Mouse (Mus musculus) fat pad, adult 2 months (tissue): ENCODE data around the gene B3gnt7.
"Not testable (repeated sequence)": the region's sequence is repeated elsewhere in the genome, so short reads cannot be mapped to it uniquely, and the experiment has no call there.

ENCODE experiments used
- DNase-seq: peaks from one replicate; pipeline ENCODE4 v3.0.0-alpha.2; 2011; ENCODE audit warnings: low read depth, low spot score; ENCODE audit errors: extremely low read depth

B3gnt7 gene

DNA sequence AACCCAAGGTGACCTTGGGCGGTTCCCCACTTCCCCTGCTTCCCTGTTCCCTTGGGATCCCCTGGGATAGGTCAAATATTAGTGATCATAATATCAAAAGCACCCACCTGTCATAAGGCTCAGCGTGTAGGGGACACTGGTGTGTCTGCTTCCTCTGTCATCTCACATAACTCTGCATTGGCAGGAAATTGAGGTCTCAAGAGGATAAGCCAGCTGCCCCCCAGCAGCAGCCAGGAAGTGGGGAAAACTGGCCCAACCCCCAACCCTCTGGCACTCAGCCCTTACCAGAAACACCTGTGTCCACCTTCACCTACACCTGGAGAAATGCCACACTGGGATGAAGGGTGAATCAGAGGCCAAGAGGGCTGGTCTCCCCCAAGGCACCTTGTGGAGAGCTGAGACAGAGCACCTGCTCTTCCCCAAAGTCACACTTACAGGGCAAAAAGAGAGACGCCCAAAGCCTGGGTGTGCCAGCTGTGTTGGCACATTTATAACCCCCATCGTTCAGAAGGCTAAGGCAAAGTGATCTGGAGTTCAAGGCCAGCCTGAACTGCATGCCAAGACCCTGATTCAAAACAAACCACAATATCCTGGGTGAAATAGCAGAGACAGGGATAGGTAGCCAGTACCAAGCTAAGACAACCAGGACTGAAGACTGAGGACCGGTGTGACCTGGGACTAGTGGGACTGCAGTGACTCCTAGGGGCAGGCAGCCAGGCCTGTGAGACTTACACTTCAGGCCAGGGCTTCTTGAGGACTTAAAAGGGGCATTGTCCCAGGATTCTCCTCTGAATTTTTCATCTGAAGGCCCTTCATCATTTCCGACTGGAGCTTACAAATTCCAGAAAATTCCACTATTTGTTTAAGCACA is 1.2 kb upstream of the B3gnt7 start:
- no peak for DNase-seq

DNA sequence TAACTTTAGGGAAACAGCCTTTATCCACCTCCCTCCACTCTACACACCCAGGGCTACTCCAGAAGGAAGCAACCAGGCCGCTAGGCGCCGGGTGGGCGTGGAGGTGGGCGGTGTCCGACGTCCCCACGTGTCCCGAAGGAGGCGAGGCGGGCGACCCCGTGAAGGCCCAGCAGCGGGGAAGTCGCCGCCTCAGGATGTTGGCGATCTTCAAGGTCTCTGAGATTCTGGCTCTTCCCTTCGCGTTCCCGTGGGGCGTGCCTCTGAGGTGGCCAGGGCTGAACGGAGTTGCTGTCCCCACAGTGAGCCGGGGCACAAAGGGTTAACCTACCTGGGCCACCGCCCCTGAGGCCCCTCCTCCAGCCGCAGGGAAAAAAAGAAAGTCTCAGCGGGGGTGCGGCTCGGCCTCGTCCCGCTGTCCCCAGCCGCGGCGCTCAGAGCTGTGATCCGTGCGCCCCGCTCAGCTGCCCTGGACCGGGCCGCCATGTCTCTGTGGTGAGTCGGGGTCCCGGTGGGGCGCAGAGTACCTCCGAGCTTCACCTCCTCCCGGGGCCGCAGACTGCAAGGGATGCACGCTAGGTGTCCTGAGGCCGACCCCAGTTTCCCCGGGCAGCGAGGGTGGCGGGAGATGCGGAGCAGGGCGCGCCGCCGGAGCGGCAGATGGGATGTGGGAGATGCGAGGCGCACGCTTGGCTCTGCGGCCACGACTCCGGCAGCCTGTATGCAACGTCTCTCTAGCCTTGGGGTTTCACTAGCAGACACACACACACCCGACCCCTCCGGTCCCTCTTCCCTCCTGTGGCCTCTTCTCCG is 636 bp downstream of the B3gnt7 start:
- DNase-seq, result no peak

DNA sequence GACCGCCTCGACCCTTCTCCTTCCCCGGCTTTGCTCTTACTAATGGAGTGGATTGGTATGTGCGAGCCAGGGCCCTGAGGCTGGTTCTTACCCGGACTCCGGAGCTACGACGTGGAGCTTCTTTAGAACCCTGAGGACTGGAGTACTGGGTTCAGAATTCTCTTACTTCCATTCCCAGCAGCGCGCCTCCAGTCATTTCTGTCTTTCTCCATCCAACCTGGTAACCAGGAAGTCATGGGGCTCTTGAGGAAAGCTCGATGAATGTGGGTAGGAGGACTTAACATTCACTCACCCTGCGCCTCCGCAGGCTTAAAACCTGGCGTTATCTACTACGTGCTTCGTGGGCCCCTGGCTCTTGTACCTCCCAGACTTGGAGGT is 1.2 kb downstream of the B3gnt7 start:
- no peak for DNase-seq

DNA sequence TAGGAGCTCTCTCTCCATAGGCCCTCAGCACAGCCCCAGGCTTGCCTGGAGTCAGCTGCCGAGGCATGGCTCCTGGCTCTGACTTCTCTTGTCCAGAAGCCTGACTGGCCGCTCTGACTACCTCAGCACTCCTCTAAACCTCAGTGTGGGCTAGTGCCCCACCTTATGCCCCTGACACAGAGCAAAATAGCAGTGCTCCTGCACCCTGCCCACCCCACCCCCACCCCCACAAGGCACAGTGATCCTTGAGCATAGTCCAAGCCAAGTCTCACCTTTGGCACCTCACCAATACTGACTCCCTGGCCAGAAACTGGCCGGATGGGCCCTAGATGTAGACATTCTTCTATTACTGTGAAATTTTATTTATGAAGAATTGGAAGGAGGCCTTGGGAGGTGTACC is 4.1 kb downstream of the B3gnt7 start:
- DNase-seq, result no peak

GRCm38 (mm10) chr1:86307177-86307762 is 4.6 kb downstream of the B3gnt7 start:
- no peak for DNase-seq

GRCm38 (mm10) chr1:86307871-86308641 is 5.4 kb downstream of the B3gnt7 start:
- no peak for DNase-seq

- DNase-seq, result no peak
These were observed 6.7 kb downstream of the B3gnt7 start for GRCm38 (mm10) chr1:86309270-86309833.

DNA sequence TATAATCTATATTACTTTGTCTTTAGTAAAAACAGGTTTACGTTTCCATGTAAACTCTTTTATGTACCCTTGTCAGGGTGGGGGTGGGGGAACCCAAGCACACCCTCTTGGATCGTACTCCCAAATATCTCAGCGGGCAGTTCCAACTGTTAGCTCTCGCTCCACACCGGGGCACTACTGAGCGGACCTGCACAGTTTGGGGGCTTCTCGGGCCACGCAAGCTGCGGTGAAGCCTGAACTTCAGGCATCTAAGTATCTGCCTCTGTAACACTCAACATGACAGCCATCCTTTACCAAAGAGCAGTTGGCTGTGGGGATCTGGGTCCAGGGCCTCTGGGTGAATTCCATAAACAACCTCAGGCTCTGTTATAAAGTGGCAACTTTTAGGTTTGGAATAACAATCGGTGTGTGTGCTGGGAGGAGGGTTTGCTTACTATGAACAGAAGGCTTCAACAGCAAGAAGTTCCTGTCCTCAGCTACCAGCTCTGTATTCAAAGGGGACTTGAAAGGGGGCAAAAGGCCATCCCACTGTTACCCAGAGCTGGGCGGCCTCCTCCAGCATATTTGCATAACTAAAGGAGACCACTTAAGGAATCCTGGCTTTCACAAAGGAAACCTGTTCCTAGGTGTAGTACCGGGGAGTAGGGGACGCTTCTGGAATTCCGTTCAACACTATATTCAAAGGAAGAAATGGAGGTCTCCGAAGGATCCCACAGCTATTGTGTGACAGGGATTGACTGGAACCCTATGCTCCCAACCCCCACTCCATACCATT is 8.1 kb downstream of the B3gnt7 start:
- no peak for DNase-seq

GRCm38 (mm10) chr1:86311467-86312005 is 8.9 kb downstream of the B3gnt7 start:
- DNase-seq, result no peak

- no peak for DNase-seq
These were observed 9.6 kb downstream of the B3gnt7 start for GRCm38 (mm10) chr1:86312269-86312668.

DNA sequence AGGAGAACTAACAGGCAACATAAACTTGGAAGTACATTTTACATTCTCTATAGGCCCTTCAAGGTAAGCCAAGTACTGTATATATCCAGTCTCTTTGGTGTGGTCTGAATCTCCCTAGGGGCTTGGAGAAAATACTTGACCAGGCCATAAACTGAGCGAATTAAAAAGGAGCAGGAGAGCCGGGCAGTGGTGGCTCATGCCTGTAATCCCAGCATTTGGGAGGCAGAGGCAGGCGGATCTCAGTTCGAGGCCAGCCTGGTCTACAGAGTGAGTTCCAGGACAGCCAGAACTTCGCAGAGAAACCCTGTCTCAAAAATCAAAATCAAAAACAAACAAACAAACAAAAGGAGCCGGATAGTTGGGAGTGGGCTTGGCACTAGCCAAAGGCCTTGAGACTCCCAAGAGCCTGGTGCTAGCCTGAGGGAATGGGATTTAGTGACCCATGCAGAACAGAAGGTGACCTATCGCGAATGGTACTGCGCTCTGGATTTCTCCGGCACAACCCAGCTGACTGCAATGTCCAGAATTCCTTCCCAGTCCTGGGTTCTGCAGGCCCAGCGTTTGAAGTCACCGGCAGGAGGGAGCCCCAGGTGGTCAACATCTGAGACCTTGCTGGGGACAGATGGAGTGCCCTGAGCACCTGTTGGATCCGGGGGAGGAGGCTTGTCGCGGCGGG is 10.6 kb downstream of the B3gnt7 start:
- no peak for DNase-seq

- no peak for DNase-seq
These were observed 11.1 kb downstream of the B3gnt7 start for GRCm38 (mm10) chr1:86313772-86314125.

GRCm38 (mm10) chr1:86320822-86321413 is 18.3 kb downstream of the B3gnt7 start:
- DNase-seq, result no peak

DNA sequence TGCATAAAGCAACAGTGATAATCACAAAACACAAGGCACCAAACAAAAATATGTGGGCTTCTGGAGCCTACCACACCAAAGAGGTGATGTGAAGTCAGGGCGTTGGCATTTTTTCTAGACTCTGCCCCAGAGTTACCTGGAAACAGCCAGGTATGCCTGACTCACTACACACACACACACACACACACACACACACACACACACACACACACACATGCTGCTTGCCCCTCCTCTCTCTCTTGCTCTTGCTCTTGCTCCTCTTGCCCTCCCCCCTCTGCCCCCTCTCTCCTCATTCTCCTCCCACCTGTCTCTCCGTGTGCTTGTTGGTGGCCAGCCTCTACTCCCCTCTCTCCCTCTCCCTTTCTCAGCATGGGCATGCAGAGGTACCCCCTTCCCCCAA is 33.7 kb downstream of the B3gnt7 start:
- DNase-seq, result no peak

DNA sequence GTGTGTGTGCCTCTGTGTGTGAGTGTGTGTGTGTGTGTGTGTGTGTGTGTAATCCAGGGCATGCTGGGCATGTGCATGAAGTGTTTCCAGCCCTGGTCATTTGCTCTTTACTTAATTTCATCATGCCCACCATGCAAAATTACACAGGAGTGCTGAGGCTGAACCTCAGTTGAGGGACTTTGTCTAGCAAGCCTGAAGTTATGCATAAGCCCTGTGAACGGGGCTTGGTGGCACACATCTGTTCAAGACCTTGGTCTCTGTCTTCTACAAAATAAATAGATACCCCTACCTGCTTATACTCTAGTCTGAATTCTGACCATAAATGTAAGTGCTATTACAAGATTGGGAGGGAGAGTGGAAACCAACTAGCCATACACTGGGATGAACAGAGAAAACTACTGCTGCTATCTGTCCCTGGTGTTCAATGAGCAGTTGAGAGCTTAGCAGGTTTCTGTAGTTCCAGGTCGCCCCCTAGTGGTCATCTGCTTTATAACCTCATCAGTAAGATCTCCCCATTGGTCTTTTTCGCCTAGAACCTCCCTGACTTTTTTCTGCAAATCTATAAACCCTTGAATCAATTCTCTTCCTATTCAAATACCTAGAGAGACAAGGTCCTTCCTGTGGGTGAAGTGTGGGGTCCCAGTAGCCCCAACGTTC is 36.7 kb downstream of the B3gnt7 start:
- no peak for DNase-seq

- DNase-seq, result not testable (repeated sequence)
These were observed 38.5 kb downstream of the B3gnt7 start for GRCm38 (mm10) chr1:86341096-86341495.

DNA sequence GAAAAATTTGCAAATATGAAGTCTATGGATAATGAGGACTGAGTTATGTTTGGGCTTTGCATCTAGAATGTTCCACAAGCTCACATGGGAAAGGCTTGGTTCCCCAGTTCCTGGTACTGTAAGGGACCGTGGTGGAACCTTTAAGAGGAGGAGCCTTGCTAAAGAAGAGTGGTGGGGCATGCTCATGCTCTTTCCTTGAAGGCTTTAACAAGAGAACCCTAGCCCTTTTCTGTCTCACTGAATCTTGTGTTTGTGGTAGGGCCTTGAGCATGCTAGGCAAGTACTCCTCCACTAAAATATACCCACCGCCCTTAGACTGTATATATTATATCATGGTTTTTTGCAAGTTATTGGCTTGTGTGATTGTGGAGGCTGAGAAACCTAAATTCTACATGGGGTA is 39.7 kb downstream of the B3gnt7 start:
- DNase-seq, result no peak

DNA sequence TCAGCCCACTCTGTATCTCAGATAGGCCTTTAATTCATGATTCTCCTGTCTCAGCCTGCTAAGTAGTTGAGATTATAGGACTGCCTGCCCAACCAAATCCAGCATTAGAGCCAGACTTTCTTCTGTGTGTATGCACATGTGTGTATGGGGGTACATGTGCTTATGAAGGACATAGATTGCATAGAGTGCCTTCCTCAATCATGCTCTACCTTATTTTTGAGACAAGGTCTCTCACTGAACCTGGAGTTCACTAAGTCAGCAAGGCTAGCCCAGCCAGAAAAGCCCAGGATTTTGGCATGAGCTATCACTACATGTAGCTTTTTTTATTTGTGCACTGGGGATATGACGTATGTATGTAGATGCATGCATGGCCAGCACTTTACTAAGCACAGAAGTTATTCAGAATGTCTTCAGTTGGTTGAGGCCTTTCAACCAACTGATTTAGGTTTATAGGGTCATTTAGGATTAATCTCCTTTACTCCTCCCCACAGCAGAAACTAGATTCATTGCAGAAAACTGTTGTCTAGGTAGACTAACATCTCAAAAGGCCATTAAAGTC is 40.5 kb downstream of the B3gnt7 start:
- no peak for DNase-seq
